Mouse (Mus musculus) CH12.LX (cell line): ENCODE results near the gene Mcl1. TPM values are rescaled to one million over a fixed set of nuclear protein-coding genes. Genes with fewer than 3 reads are reported as not detected.

Experiments
- DNase-seq: peaks from one replicate; pipeline ENCODE4 v3.0.0-alpha.2; 2013; ENCODE audit errors: extremely low read depth
- H3K27ac ChIP-seq: 2 replicates; pipeline ENCODE4 v1.5.1; 2012; ENCODE audit warnings: low read depth, mild to moderate bottlenecking, control low read depth, moderate library complexity; ENCODE audit not compliant: insufficient read depth
- H3K27me3 ChIP-seq: replicated peaks from 2 replicates; pipeline ENCODE3; 2012; ENCODE audit warnings: inconsistent platforms
- H3K36me3 ChIP-seq, 2 experiments: replicated peaks in 1 of 2; 2 replicates each; pipeline versions ENCODE3 to v1.6.1; 2012; ENCODE audit warnings: inconsistent platforms in 1 of 2, low read length in 1 of 2, mild to moderate bottlenecking in 1 of 2, mixed read lengths in 1 of 2, moderate library complexity in 1 of 2; ENCODE audit not compliant: control insufficient read depth in 1 of 2, insufficient read depth in 1 of 2
- H3K4me1 ChIP-seq, 2 experiments: 2 replicates each; pipeline ENCODE4 v1.6.1; 2012; ENCODE audit warnings: inconsistent platforms in 1 of 2, moderate library complexity in 1 of 2; ENCODE audit not compliant: insufficient read depth in 2 of 2, control insufficient read depth in 1 of 2
- H3K4me2 ChIP-seq: 2 replicates; pipeline ENCODE4 v1.6.1; 2012; ENCODE audit warnings: low read depth, mild to moderate bottlenecking, control low read depth; ENCODE audit not compliant: poor library complexity, insufficient read depth, severe bottlenecking
- H3K4me3 ChIP-seq, 3 experiments: fragments of 150-350 bp in 1 of 3; sonication (generic) in 1 of 3; replicated peaks in 1 of 3; 2 replicates each; pipeline versions ENCODE3 to v1.5.1; 2011 to 2012; ENCODE audit warnings: low read depth in 2 of 3, low read length in 2 of 3, mild to moderate bottlenecking in 2 of 3, moderate library complexity in 2 of 3, control low read depth in 1 of 3, improper control_type of control experiment in 1 of 3, inconsistent platforms in 1 of 3, mixed read lengths in 1 of 3; ENCODE audit not compliant: poor library complexity in 1 of 3
- H3K79me2 ChIP-seq: replicated peaks from 2 replicates; pipeline ENCODE4 v1.6.1; 2012; ENCODE audit warnings: mild to moderate bottlenecking, moderate library complexity; ENCODE audit not compliant: control insufficient read depth, poor library complexity, insufficient read depth, severe bottlenecking; ENCODE audit errors: extremely low read depth
- H3K9ac ChIP-seq: 2 replicates; pipeline ENCODE4 v1.6.1; 2012; ENCODE audit warnings: low read depth, mild to moderate bottlenecking, control low read depth, moderate library complexity; ENCODE audit not compliant: insufficient read depth
- H3K9me3 ChIP-seq: replicated peaks from 2 replicates; pipeline ENCODE3; 2012; ENCODE audit warnings: low read length, inconsistent platforms, mixed read lengths
- CHD1 ChIP-seq: IDR thresholded peaks from 2 replicates; pipeline ENCODE4 v1.6.1; 2012; ENCODE audit warnings: low read depth, low read length, improper control_type of control experiment, inconsistent platforms
- CHD2 ChIP-seq: IDR thresholded peaks from 2 replicates; pipeline ENCODE4 v1.6.1; 2011; ENCODE audit warnings: low read length, improper control_type of control experiment
- ELF1 ChIP-seq: IDR thresholded peaks from 2 replicates; pipeline ENCODE4 v1.6.1; 2014; ENCODE audit warnings: low read depth, mild to moderate bottlenecking, inconsistent platforms, low read length, improper control_type of control experiment
- EP300 ChIP-seq: IDR thresholded peaks from 2 replicates; pipeline ENCODE4 v1.6.1; 2011; ENCODE audit warnings: low read length, improper control_type of control experiment
- HCFC1 ChIP-seq: IDR thresholded peaks from 2 replicates; pipeline ENCODE4 v1.6.1; 2012; ENCODE audit warnings: low read depth, mild to moderate bottlenecking, inconsistent platforms, low read length, improper control_type of control experiment
- IRF4 ChIP-seq: IDR thresholded peaks from 2 replicates; pipeline ENCODE4 v1.6.1; 2014; ENCODE audit warnings: low read depth, mild to moderate bottlenecking, inconsistent platforms, low read length, improper control_type of control experiment
- JUN ChIP-seq: IDR thresholded peaks from 2 replicates; pipeline ENCODE4 v1.6.1; 2011; ENCODE audit warnings: low read depth, mild to moderate bottlenecking, low read length, improper control_type of control experiment, moderate library complexity; ENCODE audit not compliant: insufficient read depth
- KAT2A ChIP-seq: IDR thresholded peaks from 2 replicates; pipeline ENCODE4 v1.6.1; 2012; ENCODE audit warnings: low read length, improper control_type of control experiment, inconsistent platforms; ENCODE audit not compliant: insufficient replicate concordance
- MAFK ChIP-seq: IDR thresholded peaks from 2 replicates; pipeline ENCODE4 v1.6.1; 2011; ENCODE audit warnings: low read length, improper control_type of control experiment; ENCODE audit not compliant: insufficient replicate concordance
- MAX ChIP-seq: IDR thresholded peaks from 2 replicates; pipeline ENCODE4 v1.6.1; 2011; ENCODE audit warnings: low read length, improper control_type of control experiment
- MAZ ChIP-seq: IDR thresholded peaks from 2 replicates; pipeline ENCODE4 v1.6.1; 2012; ENCODE audit warnings: low read depth, mild to moderate bottlenecking, inconsistent platforms, low read length, improper control_type of control experiment, moderate library complexity
- MEF2A ChIP-seq: IDR thresholded peaks from 2 replicates; pipeline ENCODE4 v1.6.1; 2014; ENCODE audit warnings: low read depth, mild to moderate bottlenecking, inconsistent platforms, low read length, improper control_type of control experiment, borderline replicate concordance
- MXI1 ChIP-seq: IDR thresholded peaks from 2 replicates; pipeline ENCODE4 v1.6.1; 2011; ENCODE audit warnings: mild to moderate bottlenecking, low read depth, low read length, improper control_type of control experiment
- MYC ChIP-seq: IDR thresholded peaks from 2 replicates; pipeline ENCODE4 v1.6.1; 2011; ENCODE audit warnings: low read depth, mild to moderate bottlenecking, improper control_type of control experiment, low read length
- NELFE ChIP-seq: IDR thresholded peaks from 2 replicates; pipeline ENCODE4 v1.6.1; 2011; ENCODE audit warnings: low read depth, low read length, improper control_type of control experiment
- RAD21 ChIP-seq: IDR thresholded peaks from 2 replicates; pipeline ENCODE4 v1.6.1; 2011; ENCODE audit warnings: low read depth, mild to moderate bottlenecking, low read length, improper control_type of control experiment, moderate library complexity
- RCOR1 ChIP-seq: conservative IDR thresholded peaks from 2 replicates; pipeline ENCODE4 v1.6.1; 2012; ENCODE audit warnings: low read depth, mild to moderate bottlenecking, inconsistent platforms, low read length, improper control_type of control experiment
- SIN3A ChIP-seq: IDR thresholded peaks from 2 replicates; pipeline ENCODE4 v1.6.1; 2012; ENCODE audit warnings: low read length, improper control_type of control experiment, inconsistent platforms
- TCF12 ChIP-seq: IDR thresholded peaks from 2 replicates; pipeline ENCODE4 v1.6.1; 2014; ENCODE audit warnings: low read depth, mild to moderate bottlenecking, inconsistent platforms, low read length, improper control_type of control experiment
- USF1 ChIP-seq: IDR thresholded peaks from 2 replicates; pipeline ENCODE4 v1.6.1; 2014; ENCODE audit warnings: low read depth, mild to moderate bottlenecking, inconsistent platforms, low read length, improper control_type of control experiment
- ZC3H11A ChIP-seq: IDR thresholded peaks from 2 replicates; pipeline ENCODE4 v1.6.1; 2012; ENCODE audit warnings: low read depth, mild to moderate bottlenecking, inconsistent platforms, low read length, improper control_type of control experiment
- ZMIZ1 ChIP-seq: IDR thresholded peaks from 2 replicates; pipeline ENCODE4 v1.6.1; 2012; ENCODE audit warnings: low read depth, mild to moderate bottlenecking, inconsistent platforms, low read length, improper control_type of control experiment
- ZNF384 ChIP-seq: IDR thresholded peaks from 2 replicates; pipeline ENCODE4 v1.6.1; 2012; ENCODE audit warnings: low read depth, low read length, improper control_type of control experiment, inconsistent platforms
- dilution Hi-C: fragments of 300-500 bp; cut with MboI; formaldehyde crosslinking; loops from 2 replicates; pipeline ENCODE4 v1.14.3; 2020; ENCODE audit warnings: low sequenced_read_pairs; ENCODE audit not compliant: extremely low pct_unique_long_range_greater_than_20kb, extremely low pct_ligation_motif_present
- in situ Hi-C: fragments of 300-500 bp; cut with MboI; formaldehyde crosslinking; loops from 3 replicates; pipeline ENCODE4 v1.14.3; 2019; ENCODE audit warnings: low sequenced_read_pairs, low pct_ligation_motif_present, low pct_unique_long_range_greater_than_20kb, mixed read lengths
- polyA plus RNA-seq: library from polyadenylated mRNA; unstranded; fragments of >175 nt; gene quantifications from 2 replicates; pipeline ENCODE4 v1.2.1, GENCODE M21; 2012; ENCODE audit warnings: low read depth; ENCODE audit not compliant: insufficient read length
- total RNA-seq, 2 experiments: library from RNA; depleted of rRNA; stranded (reverse); fragments of 300-350 nt in 1 of 2; fragments of >200 nt in 1 of 2; gene quantifications; 2 replicates each; pipeline ENCODE4 v1.2.3; 2012 to 2014

Mcl1 gene
- total and polyA plus RNA-seq, 3 experiments = 95.9 to 225 (median 188) TPM

- Histone ChIP-seq H3K27me3 (no peaks in the 10 kb centered on the region), H3K9me3 (no peaks in the 10 kb centered on the region), H3K36me3 (no peaks in the 10 kb centered on the region), H3K79me2 (no peaks in the 10 kb centered on the region), H3K27ac (no peak overlapping the region), H3K4me2 (no peak overlapping the region), H3K9ac (no peak overlapping the region), H3K4me1 (peaks cover 2 to 11% of the 10 kb centered on the region in 2 experiments; a peak in 1 of 4 replicates), H3K4me3 (no peak overlapping the region)
- dilution Hi-C loops = no loop called here
- DNase-seq = no peak
- in situ Hi-C loops = no loop called here
- TF ChIP-seq SIN3A = no peak
- TF ChIP-seq MAX = no peak
- TF ChIP-seq MAZ = no peak
- no peak for TF ChIP-seq KAT2A
- no peak for TF ChIP-seq ZNF384
- TF ChIP-seq USF1 = no peak
- no peak for TF ChIP-seq EP300
- TF ChIP-seq CHD2 = no peak
- TF ChIP-seq IRF4 = no peak
- TF ChIP-seq RAD21 = no peak
- no peak for TF ChIP-seq ELF1
- TF ChIP-seq JUN = no peak
- TF ChIP-seq ZC3H11A = no peak
- TF ChIP-seq HCFC1 = no peak
- TF ChIP-seq TCF12 = no peak
- TF ChIP-seq RCOR1 = no peak
- no peak for TF ChIP-seq MEF2A
- no peak for TF ChIP-seq CHD1
- TF ChIP-seq MXI1 = no peak
- TF ChIP-seq ZMIZ1 = no peak
These were observed 42.5 kb downstream of the Mcl1 start for GRCm38 (mm10) chr3:95701085-95701484.

- H3K9me3 ChIP-seq = no peaks in the 10 kb centered on the region
- H3K4me3 ChIP-seq = no peak overlapping the region
- peaks cover 2 to 11% of the 10 kb centered on the region in 2 experiments; a peak in 1 of 4 replicates for H3K4me1 ChIP-seq
- DNase-seq = no peak
- dilution Hi-C loops = no loop called here
- TF ChIP-seq ZC3H11A (no peak), MAFK (no peak), IRF4 (no peak), RCOR1 (no peak), MYC (no peak), NELFE (no peak)
- in situ Hi-C loops = no loop called here
- no peak overlapping the region for H3K27ac ChIP-seq
- no peaks in the 10 kb centered on the region for H3K79me2 ChIP-seq
- H3K27me3 ChIP-seq = no peaks in the 10 kb centered on the region
- H3K36me3 ChIP-seq = no peaks in the 10 kb centered on the region
- no peak overlapping the region for H3K4me2 ChIP-seq
- H3K9ac ChIP-seq = no peak overlapping the region
These were observed 43.4 kb downstream of the Mcl1 start for GRCm38 (mm10) chr3:95701877-95702540.
